Mouse (Mus musculus) urinary bladder, postnatal 4 days (tissue): ENCODE measurements around the gene Clint1.

Experiments
- DNase-seq, 2 experiments: peaks; one replicate each; pipeline ENCODE4 v3.0.0; 2021 to 2022; ENCODE audit warnings: low spot score in 2 of 2

Gene Clint1

DNA sequence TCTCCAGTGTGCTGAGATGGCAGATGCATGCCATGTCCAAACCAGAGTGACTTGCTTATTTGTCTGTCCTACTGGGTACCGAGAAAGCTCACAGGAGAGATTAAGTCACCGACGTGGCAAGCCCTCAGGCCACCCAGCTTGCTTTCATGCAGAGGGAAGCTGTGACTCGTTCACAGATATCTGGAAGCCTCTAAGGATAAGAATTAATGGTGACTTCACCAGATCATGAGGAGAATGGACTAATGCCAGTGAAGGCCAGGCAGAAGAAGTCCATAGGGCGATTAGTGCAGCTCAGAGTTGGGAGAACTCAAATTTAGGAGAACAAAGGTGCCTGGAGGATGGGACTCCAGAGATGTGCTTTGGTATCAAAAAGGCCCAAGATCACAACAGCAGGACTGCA is 75.6 kb downstream of the Clint1 start:
- no peak for DNase-seq

DNA sequence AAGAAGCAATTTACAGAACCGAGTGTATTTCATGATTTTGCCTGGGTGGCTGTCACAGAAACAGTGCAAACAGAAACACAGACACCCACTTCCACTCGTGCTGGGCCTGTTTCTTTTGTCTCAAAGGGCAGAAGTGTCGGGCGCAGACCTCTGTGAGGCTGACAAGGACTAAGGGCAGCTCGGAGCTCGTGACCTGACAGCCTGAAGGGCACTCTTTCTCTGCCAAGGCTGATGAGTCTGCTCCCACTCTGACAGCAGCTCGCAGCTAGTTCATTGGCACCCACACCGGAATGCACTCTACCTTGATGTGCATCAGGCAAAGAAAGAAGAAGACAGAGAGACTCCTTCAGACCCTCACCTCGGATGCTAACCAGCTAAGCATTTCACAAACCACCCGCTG is 77.7 kb downstream of the Clint1 start:
- no peak for DNase-seq

DNA sequence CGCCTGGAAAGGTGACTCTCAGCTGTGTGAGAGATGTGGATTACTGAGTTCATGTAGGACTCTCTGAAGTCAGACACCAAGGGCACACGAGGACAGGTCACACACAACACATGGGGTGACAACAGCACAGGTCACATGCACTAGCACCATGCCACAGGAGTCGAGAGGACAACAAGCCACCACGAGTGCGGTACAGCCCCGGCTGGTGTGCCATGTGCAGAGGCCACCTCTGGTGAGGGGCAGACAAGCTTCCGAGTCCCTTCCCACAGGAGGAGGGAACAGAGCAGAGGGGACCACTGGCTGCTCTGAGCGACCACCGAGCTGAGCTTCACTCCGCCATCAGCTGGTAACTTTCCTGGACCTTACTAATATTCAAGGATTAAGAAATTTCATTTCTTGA is 80.9 kb downstream of the Clint1 start:
- no peak for DNase-seq

DNA sequence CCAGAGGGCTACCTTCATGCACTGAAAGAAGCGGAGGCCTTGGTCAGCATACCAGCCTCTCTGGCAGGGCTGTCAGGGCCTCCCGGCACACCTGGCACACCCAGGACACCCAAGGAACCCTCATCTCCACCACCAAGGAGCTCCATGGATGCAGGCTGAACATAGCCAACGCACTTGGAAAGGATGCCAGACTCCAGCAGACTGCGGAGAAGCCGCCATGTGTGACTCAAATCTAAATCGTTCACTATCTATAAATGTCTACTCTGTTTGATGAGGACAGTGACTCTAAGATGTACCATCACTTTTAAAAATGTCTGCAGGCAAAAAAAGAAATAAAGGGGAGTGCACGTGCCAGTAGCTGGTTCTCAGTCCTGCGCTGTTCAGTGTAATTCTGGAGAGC is 85.6 kb downstream of the Clint1 start:
- DNase-seq: no peak

DNA sequence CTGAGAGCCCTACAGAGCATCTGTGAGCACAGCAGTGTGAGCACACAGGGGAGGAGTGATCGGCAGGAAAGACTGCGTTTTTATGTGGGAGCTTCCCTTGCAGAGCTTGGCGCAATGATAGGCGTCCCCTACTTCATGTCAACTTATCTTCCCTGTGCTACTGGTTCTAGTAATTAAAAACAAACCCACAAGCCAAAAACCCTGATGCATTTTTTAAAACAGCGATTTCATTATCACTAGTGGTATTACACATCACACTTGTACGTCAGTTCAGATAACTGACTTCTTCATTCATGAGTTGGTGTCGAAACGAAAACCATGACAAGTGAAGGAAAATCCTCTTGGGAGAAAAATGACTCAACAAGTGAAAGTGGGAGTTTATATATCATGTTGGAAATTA is 87.1 kb downstream of the Clint1 start:
- DNase-seq: no peak

DNA sequence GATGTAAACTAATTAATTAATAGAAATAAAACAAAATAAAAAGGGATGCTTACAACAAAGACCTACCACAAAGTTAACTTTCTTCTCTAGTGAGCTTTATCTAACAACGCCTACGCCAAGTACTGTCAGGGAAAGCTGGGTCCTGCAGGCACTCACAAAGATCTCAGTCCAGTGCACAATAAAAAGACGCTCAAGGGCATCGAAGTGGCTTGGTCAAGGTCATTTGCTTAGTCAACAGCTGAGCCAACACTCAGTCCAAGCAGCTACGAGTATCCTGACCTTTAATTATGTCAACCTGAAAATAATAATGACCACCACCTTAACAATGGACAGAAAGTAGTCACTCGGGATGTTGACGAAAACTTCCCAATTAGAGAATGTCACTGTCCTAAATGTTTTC is 90.4 kb downstream of the Clint1 start:
- DNase-seq: no peak

DNA sequence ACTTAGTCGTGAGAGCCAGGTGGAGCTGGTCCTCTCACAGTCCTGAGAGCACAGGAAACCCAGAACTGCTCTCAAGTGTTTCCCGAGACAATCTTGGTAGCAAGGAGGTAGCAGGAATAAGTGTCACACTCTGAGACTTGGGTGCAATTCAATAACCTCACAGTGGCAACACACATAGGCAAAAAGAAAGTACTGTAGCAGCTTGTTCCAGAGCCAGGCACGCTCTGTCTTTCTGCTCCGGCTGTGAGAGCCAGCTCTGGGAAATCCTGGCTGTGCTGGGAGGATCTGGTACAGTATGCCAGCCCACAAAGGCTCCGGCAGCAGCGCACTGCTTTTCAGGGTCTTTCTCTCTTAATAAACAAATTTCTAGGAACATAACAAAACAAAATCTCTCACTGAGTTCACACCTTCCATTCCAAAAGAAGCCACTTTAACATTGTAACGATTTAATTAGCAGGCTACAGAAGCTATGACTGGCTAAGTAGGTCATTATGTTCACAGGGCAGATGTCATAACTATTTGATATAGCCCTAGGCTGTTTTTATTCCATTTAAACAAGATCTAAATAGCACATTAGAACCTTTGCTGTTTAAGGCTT is 91.4 kb downstream of the Clint1 start:
- no peak for DNase-seq

DNA sequence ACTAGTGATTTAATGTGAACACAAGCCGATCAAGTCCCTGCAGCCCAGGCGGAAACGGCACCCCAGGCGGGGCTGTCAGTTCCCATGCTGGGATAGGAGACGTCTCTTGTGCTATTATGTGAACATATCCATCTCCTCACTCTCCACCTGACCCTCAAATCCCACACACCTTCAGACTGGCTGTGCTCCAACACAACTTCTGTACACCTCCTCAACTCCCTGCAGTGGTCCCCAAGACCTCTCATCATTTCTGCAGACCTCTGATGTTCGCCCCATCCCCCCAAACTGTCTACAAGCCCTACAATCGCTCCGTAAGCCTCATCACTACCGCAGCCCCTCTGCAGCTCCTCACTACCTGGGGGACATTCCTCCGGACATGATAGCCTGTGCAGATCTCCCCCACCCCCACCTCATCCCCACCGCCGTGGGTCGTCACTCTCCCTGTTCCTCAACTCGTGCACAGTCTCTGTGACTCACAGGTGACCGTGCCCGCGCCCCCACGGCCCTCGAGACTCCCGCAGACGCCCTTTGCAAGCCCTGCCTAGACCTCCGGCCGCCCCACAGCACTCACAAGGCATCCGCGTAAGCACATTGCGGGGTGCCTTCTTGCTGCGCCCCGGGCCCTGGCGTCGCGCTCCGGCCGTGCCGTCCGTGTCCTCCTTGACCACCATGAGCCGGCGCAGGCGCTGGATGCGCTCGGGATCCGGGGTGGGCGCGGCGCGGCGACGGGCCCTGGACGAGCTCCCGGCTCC is 92.2 kb downstream of the Clint1 start:
- no peak for DNase-seq

DNA sequence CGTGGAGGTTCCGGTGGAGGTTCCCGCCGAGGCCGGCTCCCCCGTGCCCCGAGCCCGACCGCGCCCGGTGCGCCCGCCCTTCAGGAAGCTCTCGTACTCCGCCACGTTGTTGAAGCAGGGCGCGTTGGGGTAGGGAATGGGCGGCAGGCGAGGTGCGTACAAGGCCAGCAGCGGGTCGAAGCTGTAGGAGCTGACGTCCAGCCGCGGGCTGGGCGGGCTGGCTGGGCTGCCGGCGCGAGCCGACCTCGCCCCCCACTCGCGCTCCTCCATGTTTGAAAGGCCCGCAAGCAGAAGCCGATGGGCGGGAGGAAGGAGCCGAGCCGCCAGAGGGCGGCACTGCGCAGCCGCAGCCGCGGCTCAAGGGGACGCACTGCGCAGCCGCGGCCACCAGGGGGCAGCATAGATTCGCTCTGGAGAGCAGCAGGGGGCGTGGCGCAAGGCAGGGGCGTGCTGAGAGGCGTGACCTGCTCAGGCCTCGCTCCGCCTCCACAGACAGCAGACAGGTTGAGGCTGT is 92.8 kb downstream of the Clint1 start, which contains the start of gene Lsm11:
TSS of gene Lsm11 (minus strand) at position 293 of the 514 bp plus-strand sequence.
- peak; percentile 95 to 97 for DNase-seq

DNA sequence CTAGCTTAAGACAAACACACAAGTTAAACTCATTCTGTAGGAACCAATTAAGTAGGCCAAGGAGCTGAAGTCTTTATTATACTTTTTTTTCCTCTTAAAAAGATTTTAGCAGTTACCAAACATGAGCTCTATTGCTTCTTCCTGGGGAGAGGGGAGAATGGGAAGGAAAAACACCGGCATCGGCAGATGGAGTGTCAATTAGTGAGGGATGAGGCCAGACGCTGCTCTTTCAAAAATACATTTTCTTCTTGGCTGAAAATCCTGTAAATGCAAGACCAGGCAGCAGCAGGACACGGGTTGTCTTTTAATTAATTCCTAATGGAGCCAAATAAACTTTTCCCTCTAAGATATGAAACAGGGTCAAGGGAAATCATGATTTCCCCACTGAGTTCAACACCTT is 94.9 kb downstream of the Clint1 start:
- no peak for DNase-seq

DNA sequence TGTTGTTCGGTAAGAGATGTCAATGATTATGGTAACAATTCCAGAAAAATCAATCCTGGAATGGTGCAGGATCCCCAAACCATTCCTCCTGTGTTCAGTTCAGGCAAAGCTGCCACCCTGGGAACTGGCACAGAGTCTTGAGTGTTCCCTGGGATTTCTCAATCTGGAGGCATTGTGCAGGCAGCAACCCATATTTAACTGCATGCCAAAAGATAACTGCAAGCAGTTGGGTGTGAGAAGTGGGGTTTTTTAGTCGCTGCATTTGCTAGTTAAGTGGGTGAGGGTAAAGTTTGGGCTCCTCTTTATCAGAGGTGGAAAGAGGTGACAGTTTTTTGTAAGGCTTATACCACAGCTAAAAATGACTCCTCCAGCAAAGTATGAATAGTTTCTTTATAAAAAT is 95.6 kb downstream of the Clint1 start:
- DNase-seq: no peak

DNA sequence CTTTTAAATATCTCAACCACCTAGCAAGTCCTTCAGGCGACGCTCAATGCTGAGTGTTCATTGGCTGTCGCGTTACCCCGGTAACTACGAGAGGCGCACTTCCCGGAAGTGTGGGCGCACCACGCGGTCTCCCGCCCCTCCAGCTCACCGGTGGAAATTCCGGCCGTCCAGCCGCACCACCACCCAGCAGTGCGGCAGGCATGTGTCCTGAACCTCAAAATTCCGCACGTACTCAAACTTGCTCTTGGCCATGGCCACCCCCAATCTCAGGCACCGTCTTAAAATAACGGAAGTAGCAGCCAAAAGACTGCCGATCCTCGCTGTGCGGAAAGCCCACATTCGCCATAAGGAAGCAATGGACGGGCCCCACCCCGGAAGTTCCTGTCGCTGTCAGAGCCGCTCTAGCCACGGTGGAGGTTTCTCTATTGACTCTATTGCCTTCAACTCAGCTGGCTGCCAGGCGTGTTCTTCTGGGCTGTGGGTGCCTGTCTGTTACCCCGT is 103.3 kb downstream of the Clint1 start, which contains the start of gene Thg1l:
TSS of gene Thg1l (minus strand) at position 368 of the 501 bp plus-strand sequence.
- peak; percentile 85 to 86 for DNase-seq

DNA sequence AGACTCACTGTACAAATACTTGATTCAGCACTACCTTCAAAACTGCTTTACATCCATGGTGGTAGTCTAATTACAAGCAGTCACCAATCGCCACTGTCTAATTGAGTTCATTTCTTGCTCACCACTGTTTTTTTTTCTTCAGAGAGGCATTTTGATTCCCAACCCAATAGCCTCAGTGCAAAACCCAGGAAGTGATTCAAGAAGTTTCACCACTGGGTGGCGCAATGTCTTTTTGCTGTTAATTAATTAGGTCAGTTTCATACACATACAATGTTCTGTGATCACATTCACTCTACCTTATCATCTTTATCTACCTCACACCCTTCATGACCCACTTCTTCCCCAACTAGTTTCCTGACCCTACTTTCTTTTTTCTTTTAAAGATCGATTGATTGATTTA is 107.7 kb downstream of the Clint1 start:
- DNase-seq: no peak

DNA sequence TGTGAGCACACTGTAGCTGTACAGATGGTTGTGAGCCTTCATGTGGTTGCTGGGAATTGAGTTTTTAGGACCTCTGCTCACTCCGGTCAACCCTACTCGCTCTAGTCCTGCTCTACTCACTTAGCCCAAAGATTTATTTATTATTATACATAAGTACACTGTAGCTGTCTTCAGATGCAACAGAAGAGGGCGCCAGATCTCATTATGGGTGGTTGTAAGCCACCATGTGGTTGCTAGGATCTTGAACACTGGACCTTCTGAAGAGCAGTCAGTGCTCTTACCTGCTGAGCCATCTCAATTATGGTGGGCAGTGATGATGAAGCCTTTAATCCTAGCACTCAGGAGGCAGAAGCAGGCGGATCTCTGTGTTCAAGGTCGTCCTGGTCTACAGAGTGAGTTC is 108.2 kb downstream of the Clint1 start:
- no peak for DNase-seq
